20 mouse cellular contexts compared by ENCODE assay signal in the genomic region with DNA sequence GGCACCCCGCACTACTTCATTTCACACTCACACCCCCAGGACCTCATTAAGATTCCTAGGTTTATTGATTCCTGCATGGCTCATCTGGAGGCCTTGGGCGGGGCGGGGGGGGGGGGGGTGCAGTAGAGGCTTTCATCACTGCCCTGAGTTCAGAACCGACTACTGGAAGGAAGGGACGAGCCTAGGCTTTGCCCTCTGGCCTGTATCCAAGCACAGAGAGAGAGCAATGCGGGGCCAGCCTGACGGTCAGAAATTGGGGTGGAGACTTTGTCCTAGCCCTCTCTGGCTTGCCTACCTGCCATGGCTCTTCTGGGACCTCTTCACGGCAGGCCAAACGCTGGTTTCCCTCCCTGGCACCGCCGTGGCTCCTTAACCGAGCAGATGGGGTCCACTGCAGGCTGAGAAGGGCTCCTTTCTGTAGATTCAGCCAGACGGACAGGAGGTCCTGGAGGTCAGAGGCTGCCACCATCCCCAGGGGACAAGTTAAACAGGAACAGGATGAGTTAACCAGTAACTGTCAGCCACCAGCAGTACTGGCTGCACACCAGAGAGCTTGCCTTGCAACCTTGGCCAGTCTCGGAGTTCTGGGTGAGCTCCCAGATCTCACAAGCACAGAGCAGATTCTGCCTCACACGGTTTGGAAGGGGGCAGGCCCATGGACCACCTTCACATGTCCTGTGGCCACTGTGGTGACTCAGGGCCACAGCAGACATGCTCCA. TPM values are rescaled to one million over a fixed set of nuclear protein-coding genes. Genes with fewer than 3 reads are reported as not detected.
DNase-seq lines count a peak whose midpoint lies in the region; ATAC-seq and TF ChIP-seq lines count a peak whose summit lies in the region.
"Had no signal": no experiment of that assay in that cellular context is flagged by ENCODE, and none has a peak within 500 bp of the region (broad histone marks: within the 10 kb centered on the region; RNA-seq: fewer than 3 reads in every experiment).

No protein-coding gene starts in this region.

- no peak for TF ChIP-seq EP300 in liver, embryonic 14.5 days (IDR thresholded peaks at IDR 0.05; ENCODE audit: low read depth)

- WGBS in kidney, adult 2 months: 22% methylated on average over 15 of the region's 15 CpGs
- 66% methylated on average over 15 of the region's 15 CpGs for WGBS in liver, embryonic 14.5 days (ENCODE audit: insufficient replicate concordance)

- ATAC-seq in erythroblast, adult 5-6 weeks (replicated peaks; ENCODE audit: low FRiP score, poor library complexity, severe bottlenecking): no peak
- peak; percentile 14; the same call in 1 of the 2 replicates for ATAC-seq in liver, embryonic 14.5 days (ENCODE audit: insufficient read depth)
- ATAC-seq: inflammation-experienced regulatory T-cells, adult 6 months; midbrain, embryonic 15.5 days had no signal

- H3K4me3 ChIP-seq in erythroblast, embryonic 14.5 days (replicated peaks): peak overlapping the region; percentile 28
- peak overlapping the region; percentile 47 for H3K4me3 ChIP-seq in kidney, adult 2 months (ENCODE audit: insufficient read depth, low read depth, low read length)
- H3K4me3 ChIP-seq in liver, embryonic 14.5 days (ENCODE audit: insufficient read depth in 1 of 2, low read depth in 2 of 2, low read length in 2 of 2): no peak overlapping the region
- H3K4me3 ChIP-seq: midbrain, embryonic 15.5 days had no signal

- H3K27me3 ChIP-seq in erythroblast, embryonic 14.5 days (ENCODE audit: control insufficient read depth): peaks cover 23% of the 10 kb centered on the region
- no peaks in the 10 kb centered on the region for H3K27me3 ChIP-seq in kidney, adult 2 months (replicated peaks; ENCODE audit: control insufficient read depth, insufficient read depth, low read length)
- H3K27me3 ChIP-seq in liver, embryonic 14.5 days (ENCODE audit: control insufficient read depth, insufficient read depth, low read length): peaks cover 5% of the 10 kb centered on the region
- H3K27me3 ChIP-seq: CH12.LX had no signal

- no peak for TF ChIP-seq POLR2A in kidney, adult 2 months (IDR thresholded peaks at IDR 0.05; ENCODE audit: low read depth, low read length)

- H3K9me3 ChIP-seq in erythroblast, embryonic 14.5 days (ENCODE audit: control insufficient read depth, low read length): no peaks in the 10 kb centered on the region
- no peaks in the 10 kb centered on the region for H3K9me3 ChIP-seq in liver, embryonic 14.5 days (ENCODE audit: control insufficient read depth, low read length)
- H3K9me3 ChIP-seq: midbrain, embryonic 15.5 days had no signal

- no peak for TF ChIP-seq CTCF in kidney, adult 2 months (conservative IDR thresholded peaks at IDR 0.05; ENCODE audit: insufficient read depth, insufficient read length, low read depth, low read length)
- no peak for TF ChIP-seq CTCF in liver, embryonic 14.5 days (IDR thresholded peaks at IDR 0.05; ENCODE audit: low read depth)

- H3K9ac ChIP-seq in liver, embryonic 14.5 days (replicated peaks): no peak overlapping the region
- H3K9ac ChIP-seq: midbrain, embryonic 15.5 days had no signal

- H3K36me3 ChIP-seq in erythroblast, embryonic 14.5 days (ENCODE audit: control insufficient read depth): peaks cover 2% of the 10 kb centered on the region; the same call in 1 of the 2 replicates
- H3K36me3 ChIP-seq in kidney, adult 2 months (ENCODE audit: control insufficient read depth, insufficient read depth, low read length): no peaks in the 10 kb centered on the region; the same call in 1 of the 2 replicates
- H3K36me3 ChIP-seq in liver, embryonic 14.5 days (replicated peaks; ENCODE audit: control insufficient read depth, insufficient read depth, low read depth): no peaks in the 10 kb centered on the region
- H3K36me3 ChIP-seq: midbrain, embryonic 15.5 days had no signal

- DNase-seq in kidney, adult 2 months: peak; percentile 94
- DNase-seq in kidney, postnatal 25 days: peak; percentile 78 to 92
- no peak for DNase-seq in liver, embryonic 14.5 days (ENCODE audit: low read depth in 3 of 3, low spot score in 3 of 3)
- DNase-seq in adrenal gland, adult 18-20 months (ENCODE audit: low spot score in 2 of 2): no peak
- DNase-seq in layer of hippocampus, adult 18-20 months (ENCODE audit: low spot score in 2 of 2): no peak
- DNase-seq in gastrocnemius, postnatal 4 days (ENCODE audit: low spot score in 2 of 2): no peak
- DNase-seq: cerebellum, postnatal 36 days; gastrocnemius, postnatal 25 days; lung, adult 18-20 months; right cerebral cortex, postnatal 4 days; thymus, postnatal 14 days had no signal

- H3K4me2 ChIP-seq in liver, embryonic 14.5 days (ENCODE audit: low read depth): peak overlapping the region; percentile 37
- H3K4me2 ChIP-seq: heart, embryonic 11.5 days; midbrain, embryonic 15.5 days had no signal

- peak overlapping the region; percentile 98 for H3K27ac ChIP-seq in kidney, adult 2 months (ENCODE audit: insufficient read depth, low read depth, low read length)
- no peak overlapping the region for H3K27ac ChIP-seq in liver, embryonic 14.5 days
- H3K27ac ChIP-seq: macrophage; midbrain, embryonic 15.5 days had no signal

- peaks cover 57% of the 10 kb centered on the region for H3K4me1 ChIP-seq in erythroblast, embryonic 14.5 days (ENCODE audit: control insufficient read depth)
- H3K4me1 ChIP-seq in kidney, adult 2 months (ENCODE audit: control insufficient read depth, insufficient read depth, low read length): peaks cover 36% of the 10 kb centered on the region
- peaks cover 21 to 27% of the 10 kb centered on the region in 2 experiments for H3K4me1 ChIP-seq in liver, embryonic 14.5 days (replicated peaks; ENCODE audit: control insufficient read depth in 2 of 2, insufficient read depth in 2 of 2, low read length in 1 of 2)

RNA-seq across cellular contexts. Expression of gene Sigirr, which starts 5.7 kb away (rescaled TPM):
- 0.16 and 0.19 TPM in 2 replicates for polyA plus RNA-seq in erythroblast, embryonic 14.5 days (2012)
- 4.2 TPM in 1 of 2 replicates, not detected in the other for total RNA-seq in erythroblast, adult 5-6 weeks (2015; ENCODE audit: low replicate concordance)
- total RNA-seq in erythroblast, adult 5-6 weeks (2017; ENCODE audit: low replicate concordance): 2.8 and 4.4 TPM in 2 replicates
- 102 and 110 TPM in 2 replicates for polyA plus RNA-seq in kidney, adult 2 months (2012; rRNA removed)
- 9.8 and 10.8 TPM in 2 replicates for polyA plus RNA-seq in liver, embryonic 14.5 days (2012; rRNA removed)
- polyA plus RNA-seq in liver, embryonic 14.5 days (2014; fragmentation: Nextera tagmentation; extraction: Ambion mirVana): 16.0 and 18.4 TPM in 2 replicates
- total RNA-seq in adrenal gland, adult 18-20 months (2021): 1 to 10 TPM; 2.0 to 2.7 TPM
- 1 to 10 TPM; 1.9 to 2.1 TPM for total RNA-seq in layer of hippocampus, adult 18-20 months (2021)
- 1 to 10 TPM; 2.9 to 3.7 TPM for total RNA-seq in gastrocnemius, postnatal 4 days (2021)

RNA-seq across cellular contexts. Expression of gene Pkp3, which starts 16.6 kb away (rescaled TPM):
- 0.03 and 0.05 TPM in 2 replicates for polyA plus RNA-seq in erythroblast, embryonic 14.5 days (2012)
- not detected in 2 replicates for total RNA-seq in erythroblast, adult 5-6 weeks (2015; ENCODE audit: low replicate concordance)
- total RNA-seq in erythroblast, adult 5-6 weeks (2017; ENCODE audit: low replicate concordance): not detected in 2 replicates
- 17.0 and 19.8 TPM in 2 replicates for polyA plus RNA-seq in kidney, adult 2 months (2012; rRNA removed)
- polyA plus RNA-seq in liver, embryonic 14.5 days (2012; rRNA removed): 0.33 and 0.51 TPM in 2 replicates
- 0.36 and 0.80 TPM in 2 replicates for polyA plus RNA-seq in liver, embryonic 14.5 days (2014; fragmentation: Nextera tagmentation; extraction: Ambion mirVana)
- 1 to 10 TPM; 1.8 to 3.3 TPM for total RNA-seq in adrenal gland, adult 18-20 months (2021)
- total RNA-seq in layer of hippocampus, adult 18-20 months (2021): not detected
- under 1 TPM; 0.25 to 0.54 TPM for total RNA-seq in gastrocnemius, postnatal 4 days (2021)
- total RNA-seq: layer of hippocampus, postnatal 14 days had no signal
- polyA plus RNA-seq: macrophage had no signal

RNA-seq across cellular contexts. Expression of gene Ano9, which starts 23.0 kb away (rescaled TPM):
- not detected in 2 replicates for polyA plus RNA-seq in erythroblast, embryonic 14.5 days (2012)
- total RNA-seq in erythroblast, adult 5-6 weeks (2015; ENCODE audit: low replicate concordance): not detected in 2 replicates
- total RNA-seq in erythroblast, adult 5-6 weeks (2017; ENCODE audit: low replicate concordance): not detected in 2 replicates
- polyA plus RNA-seq in kidney, adult 2 months (2012; rRNA removed): 5.4 and 7.3 TPM in 2 replicates
- 0.30 and 0.53 TPM in 2 replicates for polyA plus RNA-seq in liver, embryonic 14.5 days (2012; rRNA removed)
- 0.24 and 0.27 TPM in 2 replicates for polyA plus RNA-seq in liver, embryonic 14.5 days (2014; fragmentation: Nextera tagmentation; extraction: Ambion mirVana)
- total RNA-seq in adrenal gland, adult 18-20 months (2021): under 1 TPM; 0.20 to 0.32 TPM
- total RNA-seq in layer of hippocampus, adult 18-20 months (2021): not detected
- total RNA-seq in gastrocnemius, postnatal 4 days (2021): not detected
- total RNA-seq: gastrocnemius, postnatal 25 days; layer of hippocampus, postnatal 14 days; left cerebral cortex, postnatal 14 days had no signal
- polyA plus RNA-seq: inflammation-experienced regulatory T-cells, adult 6 months; macrophage had no signal

RNA-seq across cellular contexts. Expression of gene Ptdss2, which starts 27.5 kb away (rescaled TPM):
- 148 and 156 TPM in 2 replicates for polyA plus RNA-seq in erythroblast, embryonic 14.5 days (2012)
- 123 and 158 TPM in 2 replicates for total RNA-seq in erythroblast, adult 5-6 weeks (2015; ENCODE audit: low replicate concordance)
- total RNA-seq in erythroblast, adult 5-6 weeks (2017; ENCODE audit: low replicate concordance): 153 and 164 TPM in 2 replicates
- polyA plus RNA-seq in kidney, adult 2 months (2012; rRNA removed): 65.1 and 71.5 TPM in 2 replicates
- 72.2 and 72.8 TPM in 2 replicates for polyA plus RNA-seq in liver, embryonic 14.5 days (2012; rRNA removed)
- polyA plus RNA-seq in liver, embryonic 14.5 days (2014; fragmentation: Nextera tagmentation; extraction: Ambion mirVana): 111 and 130 TPM in 2 replicates
- 10 to 100 TPM; 39.2 to 40.4 TPM for total RNA-seq in adrenal gland, adult 18-20 months (2021)
- total RNA-seq in layer of hippocampus, adult 18-20 months (2021): 10 to 100 TPM; 47.4 to 50.6 TPM
- total RNA-seq in gastrocnemius, postnatal 4 days (2021): 10 to 100 TPM; 22.6 to 29.0 TPM

RNA-seq across cellular contexts. Expression of gene B4galnt4, which starts 33.7 kb away (rescaled TPM):
- polyA plus RNA-seq in erythroblast, embryonic 14.5 days (2012): 0.03 and 0.15 TPM in 2 replicates
- total RNA-seq in erythroblast, adult 5-6 weeks (2015; ENCODE audit: low replicate concordance): 0.84 TPM in 1 of 2 replicates, not detected in the other
- not detected in 2 replicates for total RNA-seq in erythroblast, adult 5-6 weeks (2017; ENCODE audit: low replicate concordance)
- polyA plus RNA-seq in kidney, adult 2 months (2012; rRNA removed): 0.16 and 0.44 TPM in 2 replicates
- 0.64 and 0.84 TPM in 2 replicates for polyA plus RNA-seq in liver, embryonic 14.5 days (2012; rRNA removed)
- polyA plus RNA-seq in liver, embryonic 14.5 days (2014; fragmentation: Nextera tagmentation; extraction: Ambion mirVana): 0.39 and 0.68 TPM in 2 replicates
- 1 to 10 TPM; 1.3 to 2.7 TPM for total RNA-seq in adrenal gland, adult 18-20 months (2021)
- 10 to 100 TPM; 84.2 to 86.8 TPM for total RNA-seq in layer of hippocampus, adult 18-20 months (2021)
- under 1 TPM; 0.22 to 0.62 TPM for total RNA-seq in gastrocnemius, postnatal 4 days (2021)
- total RNA-seq: gastrocnemius, postnatal 25 days had no signal
- polyA plus RNA-seq: macrophage had no signal

Comparison
In these comparisons a context has a peak if more than half of its experiments do, and no peak if none do; other contexts are left out.
1. H3K4me3 ChIP-seq: peak in erythroblast, embryonic 14.5 days (single experiment) and kidney, adult 2 months (single experiment); none in liver, embryonic 14.5 days (0 of 2).
2. DNase-seq: peak in kidney, adult 2 months (single experiment) and kidney, postnatal 25 days (2 of 2); none in liver, embryonic 14.5 days (0 of 3), adrenal gland, adult 18-20 months (0 of 2), layer of hippocampus, adult 18-20 months (0 of 2) and gastrocnemius, postnatal 4 days (0 of 2).